Mouse (Mus musculus) testis, postnatal 10 days (tissue): Measurements from ENCODE around the gene Hnrnpa0.

Source experiments
- DNase-seq: peaks from one replicate; pipeline ENCODE4 v3.0.0; 2021; ENCODE audit warnings: low spot score

Hnrnpa0 gene

DNA sequence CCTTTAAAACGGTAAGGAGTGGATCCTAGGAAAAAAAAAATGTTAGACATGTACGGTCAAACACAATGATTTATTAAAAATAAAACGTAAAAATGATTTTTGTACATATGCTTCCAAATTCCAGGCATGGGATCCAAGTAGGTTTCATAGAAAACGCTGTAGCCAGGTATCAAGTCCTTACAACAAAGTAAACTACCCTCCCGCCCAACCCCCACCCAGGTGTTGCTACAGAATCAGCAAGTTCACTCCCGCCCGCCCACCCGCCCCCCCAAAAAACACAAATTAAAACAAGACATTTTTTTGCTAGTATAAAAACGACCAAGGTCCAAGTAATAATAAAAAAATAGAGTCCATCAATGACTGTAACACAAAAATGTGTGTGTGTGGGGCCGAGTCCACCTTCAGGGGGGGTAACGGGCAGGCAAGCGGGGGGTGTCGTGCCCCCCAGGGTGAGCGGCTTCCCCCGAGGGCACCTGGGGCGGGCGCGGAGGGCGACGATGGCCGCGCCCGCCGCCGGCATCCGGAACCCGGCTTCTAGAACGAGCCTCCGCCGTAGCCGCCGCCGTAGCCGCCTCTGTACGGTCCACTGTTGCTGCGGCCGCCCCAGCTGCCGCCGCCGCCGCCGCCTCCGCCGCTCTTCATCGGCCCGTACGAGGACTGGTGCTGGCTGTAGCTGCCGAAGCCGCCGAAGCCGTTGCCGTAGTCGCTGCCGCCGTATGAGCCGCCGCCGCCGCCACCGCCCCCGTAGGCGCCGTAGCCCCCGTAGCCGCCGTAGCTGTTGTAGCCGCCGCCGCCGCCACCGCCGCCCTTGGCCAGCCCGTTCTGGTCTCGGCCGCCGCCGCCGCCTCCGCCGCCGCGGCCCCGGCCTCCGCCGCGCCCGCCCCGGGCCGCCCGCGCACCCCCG lies 1.2 kb downstream of the Hnrnpa0 start:
- DNase-seq = peak; percentile 69

DNA sequence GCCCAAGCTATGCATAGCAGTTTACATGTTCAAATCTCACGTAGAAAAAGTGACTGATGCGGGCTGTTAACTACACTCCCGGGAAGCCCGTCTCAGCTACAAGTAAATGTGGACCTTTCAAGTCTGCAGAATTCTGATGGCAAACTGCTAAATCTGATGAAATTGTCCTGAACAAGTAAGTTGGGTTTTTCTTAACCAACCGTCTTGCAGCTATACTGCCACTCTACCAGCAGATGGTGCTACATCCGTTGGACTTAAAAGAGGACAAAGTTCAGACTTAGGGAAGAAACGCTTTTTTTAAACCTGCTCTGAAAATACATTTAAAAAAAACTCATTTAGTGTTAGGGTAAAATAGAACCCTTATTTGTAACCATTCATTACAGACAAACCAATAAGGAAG lies 2.2 kb downstream of the Hnrnpa0 start:
- no peak for DNase-seq

DNA sequence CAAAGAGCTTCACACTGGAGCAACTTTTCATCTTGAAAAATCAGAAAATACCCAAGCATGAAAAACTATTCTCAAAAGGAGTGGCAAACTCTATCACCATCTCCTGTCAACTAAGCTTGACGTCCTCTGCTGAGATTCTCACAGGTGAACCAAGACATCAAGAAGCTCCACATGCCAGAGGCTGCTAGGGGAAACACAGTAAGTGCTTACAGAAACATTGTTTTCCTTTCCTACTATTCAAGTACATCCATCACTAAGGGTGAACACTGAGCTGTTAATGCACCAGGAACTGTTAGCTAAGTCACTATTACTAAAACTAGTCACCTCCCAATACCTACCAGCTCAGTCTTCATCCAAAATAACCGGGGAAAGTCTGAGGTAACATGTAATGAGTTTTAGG lies 3.4 kb downstream of the Hnrnpa0 start:
- DNase-seq = no peak

DNA sequence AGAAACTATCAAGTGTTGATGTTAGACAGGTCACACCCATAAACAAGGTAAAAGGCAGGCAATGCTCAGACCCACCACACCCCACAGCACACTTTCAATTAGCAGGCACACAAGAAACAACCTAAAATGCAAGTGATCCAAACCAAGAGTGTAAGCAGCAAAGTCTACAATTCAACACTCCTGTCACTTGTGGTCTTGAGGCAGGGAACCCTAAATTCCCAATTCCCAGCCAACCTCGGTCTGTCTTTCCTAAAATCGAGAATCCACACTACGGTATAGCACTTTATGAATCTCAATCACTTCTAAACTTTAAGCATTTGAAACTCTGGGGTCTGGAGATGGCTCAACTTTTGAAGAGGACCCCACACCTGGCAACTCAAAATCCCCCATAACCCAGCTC lies 4.1 kb downstream of the Hnrnpa0 start:
- no peak for DNase-seq

DNA sequence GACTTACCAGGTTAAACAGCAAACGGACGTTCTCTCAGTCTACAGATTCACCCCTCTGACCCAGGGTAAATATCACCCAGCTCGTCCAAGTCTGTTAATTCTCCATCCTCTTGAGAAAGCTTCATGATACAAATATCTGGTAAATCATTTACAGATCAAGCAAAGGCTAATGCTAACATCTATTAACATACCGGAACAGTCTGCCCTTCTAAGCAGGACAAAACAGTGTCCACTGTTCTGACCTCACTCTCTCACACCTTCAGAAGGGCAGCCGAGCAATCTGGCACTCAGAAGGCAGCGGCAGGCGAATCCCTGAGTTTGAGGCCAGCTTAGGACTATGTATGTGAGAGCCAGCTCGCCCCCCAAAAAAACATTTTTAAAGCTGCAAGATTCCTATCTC lies 5.0 kb downstream of the Hnrnpa0 start:
- DNase-seq = no peak

DNA sequence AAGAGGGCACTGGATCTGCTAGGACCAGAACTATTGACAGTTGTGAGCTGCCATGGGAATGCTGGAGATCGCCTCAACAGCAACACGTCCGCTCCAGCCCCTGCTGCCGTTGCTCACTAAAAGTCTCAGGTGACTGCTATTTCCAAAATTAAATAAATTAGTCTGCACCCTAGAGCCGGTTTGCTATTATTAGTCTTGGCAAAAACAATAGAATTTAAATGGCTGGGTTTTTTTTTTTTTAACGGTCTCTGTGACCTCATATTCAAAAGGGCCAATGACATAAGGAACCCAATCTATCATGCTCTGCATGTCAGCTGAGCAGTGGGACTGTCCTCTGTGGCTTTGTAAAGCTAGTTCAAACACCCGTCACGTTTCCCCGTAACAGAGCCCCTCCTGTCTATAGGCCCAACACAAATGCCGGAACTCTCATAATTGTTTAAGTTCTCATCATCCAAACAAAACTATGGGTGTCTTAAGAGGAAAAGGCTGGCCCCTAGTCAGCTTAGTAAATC lies 5.5 kb downstream of the Hnrnpa0 start:
- no peak for DNase-seq

DNA sequence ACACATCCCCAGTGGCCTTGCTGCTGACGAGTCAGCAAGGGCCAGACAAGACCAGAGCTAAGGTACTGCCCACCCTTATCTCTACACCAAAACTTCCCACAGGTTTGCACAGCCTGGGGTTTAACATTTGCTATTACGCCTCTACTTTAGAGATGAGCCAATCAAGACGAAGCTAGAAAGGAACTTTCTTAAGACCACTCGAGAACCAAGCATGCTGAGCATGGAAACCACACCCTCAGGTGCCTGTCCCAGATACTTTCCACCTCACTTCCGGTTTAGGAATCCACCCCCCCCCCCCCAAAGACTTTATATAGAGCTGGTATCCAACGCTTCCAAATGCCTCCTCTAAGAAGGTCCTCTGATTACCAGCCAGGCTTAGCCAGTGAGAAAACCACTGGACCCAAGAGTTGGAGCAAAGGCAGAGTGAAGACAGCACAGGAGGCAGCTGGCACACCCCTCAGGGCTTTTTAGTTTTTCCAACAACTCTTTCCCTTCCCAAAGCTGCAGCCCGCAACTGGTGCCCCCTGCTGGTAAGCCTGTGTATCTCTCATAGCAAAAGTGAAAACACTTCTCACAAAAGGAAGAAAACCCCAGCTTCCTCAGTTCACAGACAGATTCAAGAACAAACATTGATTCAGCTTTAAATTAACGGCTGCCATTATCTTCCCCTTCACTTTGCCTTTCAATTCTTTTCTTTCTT lies 10.9 kb downstream of the Hnrnpa0 start:
- DNase-seq = peak; percentile 88

DNA sequence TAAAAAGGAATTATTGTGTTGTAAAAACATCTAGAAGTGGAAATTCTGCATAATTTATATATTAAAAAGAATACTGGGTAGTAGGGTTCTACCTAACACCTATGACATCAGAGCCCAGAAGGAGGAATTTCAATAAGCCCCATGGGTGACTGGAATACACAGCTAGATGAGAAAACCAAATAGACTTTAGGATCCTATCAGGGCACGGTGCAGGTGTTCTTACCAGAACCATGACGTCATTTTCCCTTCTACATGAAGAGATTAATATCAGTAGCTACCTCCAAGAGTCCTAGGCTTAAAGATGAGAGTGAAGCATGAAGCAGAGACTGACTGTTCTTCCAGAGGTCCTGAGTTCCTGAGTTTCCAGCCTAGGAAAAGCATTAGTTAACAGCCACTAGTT lies 11.6 kb downstream of the Hnrnpa0 start:
- DNase-seq = no peak

DNA sequence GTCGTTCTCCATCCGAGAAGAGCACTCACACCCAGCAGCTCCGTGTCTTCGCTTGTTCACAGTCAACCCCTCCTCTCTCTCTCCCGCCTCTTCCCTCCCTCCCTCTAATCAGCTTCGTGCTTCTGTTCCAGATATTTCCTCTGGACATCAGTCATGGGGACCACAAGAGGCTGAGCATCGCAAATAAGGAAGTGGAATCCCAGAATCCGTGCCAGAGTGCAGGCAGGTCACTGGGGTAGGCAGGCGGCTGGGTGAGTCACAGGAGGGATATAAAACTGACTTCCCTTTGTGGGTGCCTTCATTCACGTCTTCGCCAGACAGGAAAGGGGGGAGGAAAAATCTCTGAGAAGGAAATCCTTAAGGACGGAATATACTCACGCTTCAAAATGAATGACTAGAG lies 13.1 kb downstream of the Hnrnpa0 start:
- no peak for DNase-seq

DNA sequence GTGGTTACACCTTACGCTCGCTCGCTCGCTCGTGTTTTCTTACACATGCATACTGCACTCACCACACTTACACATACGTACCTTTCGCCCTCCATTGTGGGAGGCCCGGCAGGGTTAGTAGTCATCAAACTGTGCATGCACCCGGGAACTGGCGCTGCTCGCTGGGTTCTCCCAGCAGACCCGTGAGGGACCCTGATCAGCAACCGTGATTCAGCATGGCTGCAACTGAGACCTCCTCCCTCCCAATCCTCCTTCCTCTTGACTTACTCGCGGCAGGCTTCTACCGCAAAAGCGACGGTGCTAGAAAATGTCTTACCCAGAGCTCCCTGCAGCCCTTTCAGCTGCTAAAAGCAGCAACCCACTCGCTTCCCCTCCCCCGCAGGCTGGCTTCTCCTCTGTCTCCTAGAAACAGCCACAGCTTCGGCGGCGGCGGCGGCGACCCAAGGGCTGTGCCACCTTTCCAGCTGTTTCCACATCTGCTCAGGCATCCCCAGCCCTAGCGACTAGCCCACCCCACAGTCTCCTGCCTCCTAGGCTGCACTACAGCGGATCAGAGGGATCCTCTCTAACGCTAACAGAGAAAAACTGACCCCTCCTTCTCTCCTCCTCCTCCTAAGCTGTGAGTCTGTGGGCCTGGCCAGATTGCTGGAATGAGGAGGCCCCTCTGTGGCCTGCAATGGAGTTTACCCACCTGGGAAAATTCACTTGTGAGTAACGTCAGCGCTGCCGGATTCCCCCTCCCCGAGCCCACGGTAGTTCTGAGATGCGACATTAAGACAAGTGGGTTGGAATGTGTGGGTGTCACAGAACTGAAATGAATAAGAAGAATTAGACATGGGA lies 15.1 kb downstream of the Hnrnpa0 start, which contains the start of gene Klhl3:
Gene Klhl3 (minus strand): TSS at position 532 of the 840 bp plus-strand sequence.
- DNase-seq = peak; percentile 83

DNA sequence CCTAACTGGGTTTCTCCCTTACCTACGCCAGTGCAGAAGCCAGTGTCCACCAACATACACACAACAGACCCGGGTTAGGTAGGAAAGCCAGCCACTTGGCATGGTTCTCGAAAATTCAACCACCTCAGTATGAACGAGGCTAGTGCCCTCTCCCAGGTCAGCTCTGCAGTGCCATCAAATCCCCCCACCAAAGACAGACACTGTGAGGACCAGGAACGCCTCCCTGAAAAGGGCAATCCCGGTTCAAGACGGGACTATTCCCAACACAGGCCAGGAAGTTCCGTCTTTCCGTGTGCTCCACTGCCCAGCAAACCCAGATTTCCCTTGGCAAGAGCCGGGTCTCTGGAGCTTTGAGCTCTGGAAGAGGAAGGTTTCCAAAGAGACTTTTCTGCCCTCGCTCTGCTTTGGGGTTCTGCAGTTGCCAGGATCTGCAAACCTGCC lies 15.7 kb downstream of the Hnrnpa0 start:
- DNase-seq = no peak

DNA sequence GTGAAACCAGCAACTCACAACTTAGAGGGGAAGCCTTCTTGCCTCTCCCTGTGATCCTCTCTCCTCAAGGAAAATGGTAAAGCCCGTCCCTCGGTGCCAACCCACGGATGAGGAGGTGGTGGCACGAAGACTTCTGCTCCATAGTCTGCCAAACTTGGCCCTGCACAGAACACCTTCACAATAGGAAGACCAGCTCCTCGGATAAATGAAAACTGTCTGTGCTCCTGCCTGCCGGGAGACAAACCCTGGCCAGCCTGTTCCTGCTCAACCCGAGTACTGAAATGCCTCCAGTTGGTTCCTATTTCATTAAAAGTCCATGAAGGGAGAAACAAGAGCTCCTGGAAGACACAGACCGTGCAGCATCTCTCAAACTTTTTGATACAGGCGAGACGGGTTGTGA lies 16.2 kb downstream of the Hnrnpa0 start:
- DNase-seq = no peak

DNA sequence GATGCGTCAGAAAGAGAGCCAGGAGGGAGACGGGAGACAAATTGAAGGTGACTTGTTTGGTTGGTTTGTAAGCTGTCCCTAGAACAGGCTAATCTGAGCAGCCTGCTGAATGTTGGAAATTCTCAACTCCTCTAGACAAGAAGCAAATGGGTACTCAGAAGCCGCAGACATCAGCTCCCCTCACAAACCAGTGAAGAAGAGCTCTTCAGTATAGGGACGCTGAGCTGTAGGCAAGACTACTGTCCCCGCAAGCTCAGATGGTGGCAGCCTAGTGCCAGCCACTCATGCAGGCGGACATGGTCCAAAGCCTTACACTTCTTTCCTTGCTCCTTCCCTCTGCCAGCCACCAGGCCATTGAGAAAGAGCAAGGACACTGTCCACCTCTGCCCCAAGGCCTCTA lies 17.1 kb downstream of the Hnrnpa0 start:
- DNase-seq = no peak

DNA sequence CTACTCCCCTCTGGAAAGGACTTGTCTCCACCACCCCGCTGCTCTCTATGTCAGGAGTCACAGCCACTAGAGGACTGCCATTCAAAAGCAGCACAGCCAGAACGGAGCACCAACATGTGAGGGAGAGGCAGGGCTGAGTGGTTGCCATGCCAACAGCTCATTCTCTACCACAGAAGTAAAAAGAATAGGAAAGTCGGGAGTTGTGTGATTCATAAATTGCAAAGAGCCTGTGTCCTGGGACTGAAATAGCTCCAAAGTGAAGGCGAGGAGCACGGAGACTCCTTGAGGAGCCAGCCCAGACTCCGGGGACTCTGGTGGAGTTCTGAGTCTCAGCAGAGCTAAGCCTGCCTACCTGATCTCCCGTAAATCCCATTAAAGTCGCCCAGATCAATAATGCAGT lies 37.7 kb downstream of the Hnrnpa0 start:
- DNase-seq = no peak

DNA sequence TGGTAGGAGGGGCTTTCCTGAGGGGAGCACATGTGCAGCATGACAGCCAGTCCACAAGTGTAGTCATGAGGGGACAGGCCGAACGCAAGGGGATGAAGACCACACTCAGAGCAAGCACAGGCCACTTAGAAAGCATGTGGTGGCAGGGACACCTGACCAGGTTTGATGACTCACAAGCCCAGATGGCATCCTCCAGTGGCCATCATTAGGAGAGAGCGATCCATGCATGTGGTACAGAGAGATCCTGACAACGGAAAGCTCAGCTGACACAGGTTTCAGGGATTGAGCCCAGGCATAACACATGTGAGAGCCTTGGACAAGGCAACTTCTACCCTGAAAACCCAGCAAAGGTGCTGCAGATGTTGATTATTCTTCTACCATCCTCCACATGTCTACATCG lies 44.0 kb downstream of the Hnrnpa0 start:
- DNase-seq = no peak

DNA sequence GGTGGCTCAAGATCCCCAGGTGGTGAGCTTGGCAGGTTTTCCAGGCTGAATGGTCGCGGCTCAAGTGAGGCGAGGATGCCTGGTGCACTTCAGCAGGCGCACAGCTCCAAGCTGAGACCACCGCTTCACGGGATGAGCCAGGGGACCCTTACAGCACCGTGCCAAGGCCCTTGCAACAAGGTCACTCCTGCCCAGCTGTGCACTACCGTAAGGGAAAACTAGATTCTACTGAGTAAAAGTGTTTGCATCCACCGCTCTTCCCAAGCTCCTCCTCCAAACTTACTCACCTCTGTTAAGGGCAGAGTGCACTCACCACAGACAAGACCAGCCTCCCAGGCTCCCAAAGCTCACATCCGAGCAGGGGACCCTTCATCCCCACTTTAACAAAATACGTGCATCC lies 44.8 kb downstream of the Hnrnpa0 start:
- DNase-seq = no peak

DNA sequence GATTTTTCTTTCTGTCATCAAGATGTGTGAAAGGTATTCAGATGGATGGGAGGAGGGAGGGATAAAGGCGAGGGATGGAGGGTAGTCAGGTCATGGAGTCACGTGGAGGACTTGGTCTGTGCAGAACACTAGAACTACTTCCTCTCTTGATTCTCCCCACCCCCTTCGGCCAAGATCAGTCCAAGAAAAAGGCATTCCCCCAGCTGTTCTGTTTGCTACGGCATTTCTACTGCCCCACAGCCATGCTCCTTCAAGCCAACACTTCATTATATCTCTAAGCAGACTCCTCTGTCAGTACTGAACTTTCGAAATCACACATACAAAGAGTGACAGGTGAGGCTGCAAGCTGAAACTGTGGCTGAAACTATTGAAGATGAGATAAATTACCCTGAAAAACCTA lies 45.3 kb downstream of the Hnrnpa0 start:
- no peak for DNase-seq

DNA sequence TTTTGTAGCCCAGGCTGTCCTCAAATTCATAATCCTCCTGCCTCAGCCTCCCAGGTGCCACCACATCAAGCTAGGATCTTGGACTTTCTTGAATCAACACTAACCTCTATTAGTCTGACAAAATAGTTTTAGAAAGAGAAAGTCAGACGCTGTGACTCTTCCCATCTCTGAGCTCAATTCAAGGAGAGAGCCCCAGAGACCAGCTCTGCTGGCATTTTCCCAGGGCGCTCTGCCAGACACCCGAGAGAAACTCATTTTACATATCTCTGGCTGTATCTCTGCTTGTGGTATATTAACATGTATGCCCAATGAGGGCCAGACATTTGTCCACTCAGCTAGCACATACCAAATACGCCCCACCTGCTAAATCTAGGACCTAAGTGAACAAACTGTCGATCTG lies 50.0 kb downstream of the Hnrnpa0 start:
- DNase-seq = no peak
